Mouse (Mus musculus) right cerebral cortex, postnatal 25 days (tissue): ENCODE measurements at regions not wholly inside any gene's neighbourhood (a gene's known extent, or its start where the extent isn't known, plus 50 kb on each side); places are given as distances from the start of the nearest gene placed in this dataset.
A peak's percentile ranks its signal among the peaks of the same experiment; 100 is the strongest.

Experiments used
- DNase-seq: peaks from one replicate; pipeline ENCODE4 v3.0.0; 2022

GRCm38 (mm10) chr1:193618250-193618649, 248.2 kb upstream of the Camk1g start:
- DNase-seq: no peak

- DNase-seq: no peak
Observed at GRCm38 (mm10) chr1:193610471-193610870, 240.4 kb upstream of the Camk1g start.

- no peak for DNase-seq
Observed at GRCm38 (mm10) chr1:193599895-193600294, 229.8 kb upstream of the Camk1g start.

GRCm38 (mm10) chr1:193599163-193599562, 229.1 kb upstream of the Camk1g start:
- DNase-seq: no peak

- no peak for DNase-seq
Observed at GRCm38 (mm10) chr1:193590301-193590829, 220.3 kb upstream of the Camk1g start.

GRCm38 (mm10) chr1:193588477-193589464, 218.7 kb upstream of the Camk1g start:
- no peak for DNase-seq

- DNase-seq: no peak
Observed at GRCm38 (mm10) chr1:193587317-193587716, 217.2 kb upstream of the Camk1g start.

GRCm38 (mm10) chr1:193586896-193587295, 216.8 kb upstream of the Camk1g start:
- DNase-seq: peak; percentile 70

GRCm38 (mm10) chr1:193583791-193584190, 213.7 kb upstream of the Camk1g start:
- DNase-seq: no peak

- no peak for DNase-seq
Observed at GRCm38 (mm10) chr1:193580393-193580792, 210.3 kb upstream of the Camk1g start.

- no peak for DNase-seq
Observed at GRCm38 (mm10) chr1:193579671-193580070, 209.6 kb upstream of the Camk1g start.

- DNase-seq: no peak
Observed at GRCm38 (mm10) chr1:193578661-193579175, 208.6 kb upstream of the Camk1g start.

- no peak for DNase-seq
Observed at GRCm38 (mm10) chr1:193577821-193578220, 207.7 kb upstream of the Camk1g start.

- DNase-seq: peak; percentile 86
Observed at GRCm38 (mm10) chr1:193575986-193576713, 206.1 kb upstream of the Camk1g start.

- no peak for DNase-seq
Observed at GRCm38 (mm10) chr1:193572827-193573226, 202.7 kb upstream of the Camk1g start.

GRCm38 (mm10) chr1:193572411-193572810, 202.3 kb upstream of the Camk1g start:
- DNase-seq: no peak

- DNase-seq: no peak
Observed at GRCm38 (mm10) chr1:193571088-193571487, 201.0 kb upstream of the Camk1g start.

- DNase-seq: no peak
Observed at GRCm38 (mm10) chr1:193568586-193569174, 198.6 kb upstream of the Camk1g start.

GRCm38 (mm10) chr1:193567217-193567616, 197.1 kb upstream of the Camk1g start:
- DNase-seq: no peak

- DNase-seq: no peak
Observed at GRCm38 (mm10) chr1:193564225-193564624, 194.1 kb upstream of the Camk1g start.

GRCm38 (mm10) chr1:193562242-193562641, 192.1 kb upstream of the Camk1g start:
- DNase-seq: no peak

- no peak for DNase-seq
Observed at GRCm38 (mm10) chr1:193558122-193558521, 188.0 kb upstream of the Camk1g start.

GRCm38 (mm10) chr1:193554731-193555130, 184.6 kb upstream of the Camk1g start:
- DNase-seq: no peak
